Mouse (Mus musculus): Measurements from ENCODE around the gene Desi1. TPM values are rescaled to one million over a fixed set of nuclear protein-coding genes. Genes with fewer than 3 reads are reported as not detected.

The Desi1 gene
- total RNA-seq, 1 experiment from 2014 or later = 4.8 TPM

DNA sequence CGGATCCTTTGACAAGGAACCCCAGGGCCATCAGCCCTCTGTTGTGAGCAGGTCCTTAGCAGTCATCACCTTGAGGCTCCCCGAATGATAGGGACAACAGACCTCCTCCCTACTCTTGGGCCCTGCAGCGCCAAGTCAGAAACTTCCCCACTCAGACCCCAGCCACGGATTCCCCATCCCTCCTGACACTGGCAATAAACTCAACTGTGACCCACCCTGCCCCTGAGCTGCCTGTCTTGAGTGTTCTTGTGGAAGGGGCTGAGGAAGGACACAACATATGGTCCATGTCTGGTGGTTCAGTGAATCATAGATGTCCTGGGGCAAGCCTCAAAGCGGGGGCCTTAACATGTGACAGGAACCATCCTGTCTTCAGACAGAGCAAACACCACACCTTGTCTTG lies 82.9 kb downstream of the Desi1 start:
- ATAC-seq (replicated peaks; ENCODE audit: insufficient number of reproducible peaks, low FRiP score, low TSS enrichment, poor library complexity, severe bottlenecking) = no peak

DNA sequence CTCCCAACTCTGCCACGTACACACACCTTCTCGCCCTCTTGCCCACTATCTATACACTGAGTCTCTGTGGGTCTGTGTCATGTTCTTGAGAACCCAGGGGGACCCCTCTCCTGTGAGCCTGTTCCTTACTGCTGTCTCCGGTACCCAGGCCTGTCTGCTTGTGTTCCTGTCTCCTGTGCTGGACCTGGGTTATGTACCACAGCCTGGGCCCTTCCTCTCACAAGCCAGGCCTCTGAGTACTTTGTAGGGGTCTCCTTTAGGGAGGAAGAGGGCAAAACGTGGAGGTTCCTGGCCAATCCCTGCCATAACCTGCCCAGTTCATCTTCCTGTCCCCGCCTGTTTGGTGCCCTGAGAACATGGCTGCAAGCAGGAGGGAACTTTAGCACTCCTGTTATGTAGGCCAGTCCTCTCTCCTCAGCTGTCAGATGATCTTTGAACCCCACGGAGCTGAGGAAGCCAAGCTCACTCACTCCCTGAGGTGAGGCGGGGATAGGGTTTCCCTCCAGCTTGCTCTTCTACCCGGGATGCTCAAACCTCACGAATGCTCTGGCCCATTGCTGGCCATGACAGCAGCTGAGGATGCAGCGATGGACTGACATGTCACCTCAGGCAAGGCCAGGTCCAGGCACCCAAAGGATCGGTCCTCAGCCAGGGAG lies 84.1 kb downstream of the Desi1 start:
- ATAC-seq (replicated peaks; ENCODE audit: insufficient number of reproducible peaks, low FRiP score, low TSS enrichment, poor library complexity, severe bottlenecking) = no peak

DNA sequence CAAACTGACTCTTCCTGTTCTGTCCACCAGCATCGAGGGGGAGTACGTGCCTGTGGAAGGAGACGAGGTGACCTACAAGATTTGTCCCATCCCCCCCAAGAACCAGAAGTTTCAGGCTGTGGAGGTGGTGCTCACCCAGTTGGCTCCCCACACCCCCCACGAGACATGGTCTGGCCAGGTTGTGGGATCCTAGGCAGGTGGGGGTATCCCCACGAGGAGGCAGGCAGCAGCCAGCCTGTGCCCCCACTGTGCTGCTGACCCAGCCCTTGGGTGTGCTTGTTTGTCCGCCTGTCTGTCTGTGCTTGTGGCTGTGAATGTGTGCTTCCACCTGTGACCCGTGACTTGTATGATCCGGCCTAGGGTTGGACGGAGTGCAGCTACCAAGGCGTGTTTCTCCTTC lies 84.6 kb downstream of the Desi1 start:
- no peak for ATAC-seq (replicated peaks; ENCODE audit: insufficient number of reproducible peaks, low FRiP score, low TSS enrichment, poor library complexity, severe bottlenecking)

DNA sequence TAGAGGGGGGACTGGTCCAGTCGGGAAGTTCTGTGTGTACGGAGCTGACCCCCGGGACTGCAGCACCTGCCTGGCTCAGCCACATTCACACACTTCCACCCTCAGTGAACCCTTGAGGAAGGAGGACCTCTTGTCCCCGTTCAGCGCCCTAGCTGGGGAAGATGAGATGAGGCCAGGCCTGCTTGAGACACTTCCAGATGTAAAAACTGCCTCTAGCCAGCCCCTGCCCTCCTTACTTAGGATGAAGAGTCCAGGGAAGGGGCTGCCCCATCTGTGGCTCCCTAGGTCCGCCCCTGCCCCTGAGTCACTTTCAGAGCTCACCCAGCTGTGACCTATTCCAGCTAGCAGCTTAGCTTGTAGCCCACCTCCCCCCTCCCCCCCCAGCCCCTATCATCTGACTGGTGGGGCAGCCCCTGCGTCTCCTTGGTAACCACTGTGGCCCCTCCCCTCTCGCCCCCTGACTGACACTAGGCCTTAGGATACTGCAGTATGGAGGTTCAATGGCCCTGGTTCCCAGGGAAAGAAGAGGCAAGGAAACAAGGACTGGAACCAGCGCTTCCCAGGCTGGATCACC lies 90.4 kb downstream of the Desi1 start:
- ATAC-seq (replicated peaks; ENCODE audit: insufficient number of reproducible peaks, low FRiP score, low TSS enrichment, poor library complexity, severe bottlenecking) = no peak

Other genes with a start within 250 kb of the Desi1 start
- 44.4 to 60.3 TPM (median 52.9 TPM) in 3 replicates for gene Tef, start 231.4 kb downstream of the Desi1 start, total RNA-seq (2017)
- gene Tob2, start 175.1 kb downstream of the Desi1 start, total RNA-seq (2017) = 27.1 to 48.1 TPM (median 29.4 TPM) in 3 replicates
- 54.7 to 91.7 TPM (median 58.7 TPM) in 3 replicates for gene Phf5a, start 162.0 kb downstream of the Desi1 start, total RNA-seq (2017)
- 103 to 166 TPM (median 150 TPM) in 3 replicates for gene Aco2, start 161.6 kb downstream of the Desi1 start, total RNA-seq (2017)
- 7.9 to 13.7 TPM (median 8.1 TPM) in 3 replicates for gene Polr3h, start 107.6 kb downstream of the Desi1 start, total RNA-seq (2017)
- 0.19 TPM in 1 of 3 replicates, not detected in the others for gene Csdc2, start 97.1 kb downstream of the Desi1 start, total RNA-seq (2017)
- gene Pmm1, start 72.9 kb downstream of the Desi1 start, total RNA-seq (2017) = 6.8 to 24.4 TPM (median 11.1 TPM) in 3 replicates
- not detected in 3 replicates for gene 1700029P11Rik, start 53.3 kb downstream of the Desi1 start, total RNA-seq (2017)
- 37.3 to 62.6 TPM (median 61.9 TPM) in 3 replicates for gene Xrcc6, start 46.0 kb downstream of the Desi1 start, total RNA-seq (2017)
- 111 to 112 TPM (median 112 TPM) in 3 replicates for gene Snu13, start 13.7 kb upstream of the Desi1 start, total RNA-seq (2017)
- not detected in 3 replicates for gene 4930407I10Rik, start 25.3 kb upstream of the Desi1 start, total RNA-seq (2017)
- not detected in 3 replicates for gene Mei1, start 36.1 kb upstream of the Desi1 start, total RNA-seq (2017)
- gene Ccdc134, start 94.1 kb upstream of the Desi1 start, total RNA-seq (2017) = 28.6 to 54.3 TPM (median 43.2 TPM) in 3 replicates
- gene Srebf2, start 113.3 kb upstream of the Desi1 start, total RNA-seq (2017) = 43.2 to 64.7 TPM (median 49.7 TPM) in 3 replicates
- gene Shisa8, start 179.0 kb upstream of the Desi1 start, total RNA-seq (2017) = not detected in 3 replicates
- 13.6 to 19.3 TPM (median 17.9 TPM) in 3 replicates for gene Tnfrsf13c, start 190.5 kb upstream of the Desi1 start, total RNA-seq (2017)
- gene Cenpm, start 210.9 kb upstream of the Desi1 start, total RNA-seq (2017) = not detected in 3 replicates
- gene 1500009C09Rik, start 218.5 kb upstream of the Desi1 start, total RNA-seq (2017) = not detected in 3 replicates
- 0.48 TPM in 1 of 3 replicates, not detected in the others for gene Sept3, start 241.0 kb upstream of the Desi1 start, total RNA-seq (2017)